Mouse (Mus musculus) spleen, adult 18-20 months (tissue): ENCODE results near the gene Rif1.

Experiments used
- DNase-seq, 2 experiments: peaks; one replicate each; pipeline ENCODE4 v3.0.0; 2022; ENCODE audit warnings: mixed read lengths in 2 of 2

Rif1 gene

GRCm38 (mm10) chr2:52072491-52073140, at the start of gene Rif1:
Gene Rif1, plus strand, starts transcription at chr2:52072832.
- DNase-seq, result peak; percentile 73 to 83

DNA sequence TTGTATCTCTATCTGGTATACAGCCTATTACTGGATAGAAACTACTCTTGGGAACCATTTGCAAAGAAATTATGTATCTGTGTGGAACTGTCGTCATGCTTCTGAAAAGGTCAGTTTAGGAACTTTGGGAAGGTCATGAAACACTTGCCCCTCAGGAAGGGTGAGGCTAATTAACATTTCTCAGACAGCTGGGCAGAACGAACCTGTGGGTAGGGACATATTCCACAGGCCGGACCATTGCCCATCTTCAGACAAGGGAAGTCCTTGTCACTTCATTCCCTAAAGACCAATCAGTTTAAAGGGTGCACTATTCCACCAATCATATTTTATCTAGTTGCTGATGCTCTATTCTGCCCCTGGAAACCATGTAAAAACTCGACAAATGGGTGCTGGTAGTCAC, 45.6 kb upstream of the Rif1 start:
- no peak for DNase-seq

GRCm38 (mm10) chr2:52029426-52029825, 43.2 kb upstream of the Rif1 start:
- no peak for DNase-seq

GRCm38 (mm10) chr2:52031491-52031890, 41.1 kb upstream of the Rif1 start:
- no peak for DNase-seq

- DNase-seq, result no peak
Measured at GRCm38 (mm10) chr2:52034601-52035000, 38.0 kb upstream of the Rif1 start.

DNA sequence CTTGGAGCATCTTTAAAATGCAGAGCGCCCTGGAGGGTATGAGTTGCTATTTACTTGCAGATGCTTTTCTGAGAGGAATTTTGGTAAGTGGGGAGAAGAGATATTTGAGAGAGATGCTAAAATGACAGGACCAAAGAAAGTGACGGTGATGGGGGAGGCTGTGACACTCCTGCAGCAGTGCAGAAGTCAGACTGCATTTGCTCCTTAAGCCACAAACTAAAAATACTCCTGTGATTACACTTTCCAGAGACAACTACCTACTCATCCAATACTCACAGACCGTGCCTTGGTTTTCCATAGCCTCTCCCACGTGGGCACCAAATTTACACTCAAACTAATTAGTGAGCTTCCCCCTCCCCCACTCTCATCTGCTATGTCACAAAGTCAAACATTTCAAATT, 37.5 kb upstream of the Rif1 start:
- no peak for DNase-seq

DNA sequence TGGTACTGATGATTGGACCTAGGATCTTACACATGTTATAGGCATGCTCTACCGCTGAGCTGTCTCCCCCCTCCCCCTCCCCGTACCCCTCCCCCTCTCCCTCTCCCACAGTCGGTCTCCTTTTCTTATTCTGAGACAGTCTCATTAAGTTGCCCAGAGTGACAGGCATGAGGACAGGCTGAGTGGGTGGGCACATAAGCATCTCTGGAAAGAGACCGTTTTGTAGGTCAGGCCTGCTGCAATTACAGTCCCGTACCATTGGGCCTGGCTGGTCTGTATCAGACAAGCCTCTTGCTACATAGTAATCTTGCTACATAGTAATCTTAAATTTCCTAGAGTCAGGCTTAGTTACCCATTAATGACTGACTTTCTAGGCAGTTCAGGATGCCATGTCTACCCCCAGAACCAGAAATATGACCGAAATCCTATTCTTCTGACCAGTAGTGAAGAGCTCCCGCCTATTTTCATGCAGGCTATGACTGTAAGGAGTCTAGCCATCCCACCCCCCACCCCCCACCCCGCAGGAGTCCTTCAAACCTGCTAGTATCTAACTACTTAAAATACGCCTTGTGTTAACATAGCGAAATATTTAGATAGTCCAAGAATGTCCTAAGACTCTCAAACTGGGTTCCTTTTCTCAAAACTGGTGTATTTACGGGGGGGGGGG, 35.6 kb upstream of the Rif1 start:
- no peak for DNase-seq

- peak in 1 of 2 experiments; percentile 1 for DNase-seq
Measured at GRCm38 (mm10) chr2:52037882-52038281, 34.8 kb upstream of the Rif1 start, which contains the start of gene Tnfaip6. Gene Tnfaip6, plus strand, starts transcription at chr2:52038009.

DNA sequence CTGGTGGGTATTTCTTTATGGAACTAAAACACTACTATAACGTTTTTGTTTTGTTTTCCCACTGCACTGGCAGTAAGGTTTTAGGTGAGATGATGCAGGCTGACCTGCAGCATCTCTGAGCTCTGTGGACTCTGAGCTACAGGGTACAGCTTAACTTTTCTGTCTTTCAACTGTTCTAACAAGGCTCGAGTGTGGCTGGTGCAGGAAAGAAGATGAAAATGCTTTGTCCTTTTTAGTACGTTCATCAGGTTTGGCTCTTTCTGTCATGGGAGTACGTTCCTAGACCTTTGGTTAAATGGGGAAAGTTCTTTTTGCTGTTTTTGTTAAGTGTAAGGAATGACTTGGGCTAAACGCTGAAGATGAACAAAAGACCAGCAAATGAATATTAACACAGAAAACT, 34.1 kb upstream of the Rif1 start:
- no peak for DNase-seq

DNA sequence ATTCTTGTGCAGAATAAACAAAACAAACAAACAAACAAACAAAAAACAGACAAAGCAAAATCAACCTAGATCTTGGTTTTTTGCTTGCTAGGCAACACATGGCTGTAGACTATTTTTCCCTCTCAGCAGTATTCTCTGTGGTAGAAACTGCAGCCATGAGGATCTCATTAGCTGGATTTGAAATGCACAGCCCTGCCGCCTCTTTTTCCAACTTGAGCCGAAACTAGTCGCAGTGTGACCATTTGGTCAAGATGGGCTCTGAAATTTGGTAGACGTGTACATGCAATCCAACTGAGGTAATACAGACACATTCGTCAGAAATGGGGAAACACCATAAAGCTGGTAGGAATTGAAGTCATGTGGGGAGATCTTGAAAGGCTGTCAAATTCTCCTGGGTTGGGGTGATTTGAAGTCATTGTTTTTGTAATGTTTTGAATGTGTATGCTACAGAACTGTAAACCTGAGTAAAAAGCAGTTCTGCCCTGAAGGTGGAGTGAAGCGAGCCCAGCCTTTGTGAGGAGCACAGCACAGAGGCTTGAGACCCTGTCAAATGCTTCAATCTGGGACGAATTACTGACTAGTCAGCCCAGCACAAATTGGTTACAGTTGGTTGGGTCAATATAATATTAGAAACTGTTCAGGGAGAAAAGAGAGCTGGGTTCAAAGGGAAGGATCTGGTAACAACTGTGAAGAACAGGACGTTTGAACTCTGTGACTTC, 33.4 kb upstream of the Rif1 start:
- DNase-seq, result no peak

- no peak for DNase-seq
Measured at GRCm38 (mm10) chr2:52042132-52042531, 30.5 kb upstream of the Rif1 start.

- no peak for DNase-seq
Measured at GRCm38 (mm10) chr2:52042714-52043113, 29.9 kb upstream of the Rif1 start.

- DNase-seq, result no peak
Measured at GRCm38 (mm10) chr2:52043485-52043884, 29.1 kb upstream of the Rif1 start.

DNA sequence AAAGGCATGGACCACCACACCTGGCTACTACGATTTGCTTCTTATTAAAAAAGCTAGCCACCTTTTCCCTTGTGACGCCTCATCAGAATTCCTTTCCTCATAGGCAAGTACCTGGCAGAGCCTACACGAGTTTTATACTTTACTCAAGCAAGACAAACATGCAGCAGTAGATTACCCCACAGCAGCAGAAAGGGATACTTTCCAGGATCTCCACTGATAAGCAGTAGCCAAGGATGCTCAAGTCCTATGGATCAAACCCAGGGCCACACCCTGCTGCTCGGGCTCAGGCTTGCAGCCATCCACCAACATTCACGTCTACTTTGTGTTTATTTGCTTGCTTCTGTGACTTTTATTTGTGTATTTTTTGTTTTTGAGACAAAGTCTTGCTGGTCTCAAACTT, 26.6 kb upstream of the Rif1 start:
- DNase-seq, result no peak

DNA sequence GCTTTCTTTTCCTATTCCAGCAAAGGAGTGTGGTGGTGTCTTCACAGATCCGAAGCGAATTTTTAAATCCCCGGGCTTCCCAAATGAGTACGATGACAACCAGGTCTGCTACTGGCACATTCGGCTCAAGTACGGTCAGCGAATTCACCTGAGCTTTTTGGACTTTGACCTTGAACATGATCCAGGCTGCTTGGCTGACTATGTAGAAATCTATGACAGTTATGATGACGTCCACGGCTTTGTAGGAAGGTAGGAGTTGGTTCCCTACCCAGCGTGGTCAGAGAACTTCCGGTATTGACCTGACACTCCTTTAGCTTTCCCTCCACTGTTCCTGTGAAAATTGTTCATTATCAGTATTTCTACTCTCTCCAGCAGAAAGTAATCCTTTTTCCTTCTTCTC, 21.8 kb upstream of the Rif1 start:
- DNase-seq, result no peak

DNA sequence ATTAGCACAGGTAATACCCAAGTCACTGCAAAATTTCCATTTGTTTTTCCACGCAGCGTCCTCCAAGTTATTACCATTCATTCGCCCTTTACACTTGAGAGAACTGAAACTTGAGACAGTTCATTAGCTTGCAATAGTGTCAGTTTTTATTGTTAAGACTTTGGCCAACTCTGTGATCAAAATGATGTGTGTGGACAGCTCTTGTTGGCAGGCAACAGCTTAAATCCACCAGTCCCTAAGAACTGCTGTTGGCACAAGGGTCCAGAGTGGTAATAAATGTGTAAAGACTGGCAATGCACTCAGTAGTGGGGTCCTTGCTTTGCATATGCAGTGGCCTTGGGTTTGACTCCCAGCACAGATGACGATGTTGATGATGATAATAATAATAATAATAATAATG, 20.3 kb upstream of the Rif1 start:
- DNase-seq, result no peak

- no peak for DNase-seq
Measured at GRCm38 (mm10) chr2:52053502-52053901, 19.1 kb upstream of the Rif1 start.

GRCm38 (mm10) chr2:52055616-52056015, 17.0 kb upstream of the Rif1 start:
- DNase-seq, result no peak

DNA sequence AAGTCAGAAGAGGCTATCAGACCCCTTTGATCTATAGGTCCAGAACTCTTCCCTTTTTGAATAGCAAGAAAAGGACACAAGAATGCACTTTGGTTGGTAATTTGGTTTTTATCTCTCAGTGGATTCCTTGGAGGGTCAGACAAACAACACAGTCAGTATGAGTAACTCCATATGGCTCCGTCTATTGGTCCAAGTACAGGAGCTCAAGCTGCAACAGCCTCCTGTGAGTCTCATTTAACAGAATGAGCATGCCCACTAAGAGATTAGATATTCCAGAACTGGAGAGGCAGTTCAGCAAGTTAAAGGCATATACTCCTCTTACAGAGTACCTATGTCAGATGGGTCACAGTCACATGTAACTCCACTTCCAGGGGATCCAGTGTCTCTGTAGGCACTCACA, 15.5 kb upstream of the Rif1 start:
- DNase-seq, result no peak

- DNase-seq, result no peak
Measured at GRCm38 (mm10) chr2:52057681-52058080, 15.0 kb upstream of the Rif1 start.

DNA sequence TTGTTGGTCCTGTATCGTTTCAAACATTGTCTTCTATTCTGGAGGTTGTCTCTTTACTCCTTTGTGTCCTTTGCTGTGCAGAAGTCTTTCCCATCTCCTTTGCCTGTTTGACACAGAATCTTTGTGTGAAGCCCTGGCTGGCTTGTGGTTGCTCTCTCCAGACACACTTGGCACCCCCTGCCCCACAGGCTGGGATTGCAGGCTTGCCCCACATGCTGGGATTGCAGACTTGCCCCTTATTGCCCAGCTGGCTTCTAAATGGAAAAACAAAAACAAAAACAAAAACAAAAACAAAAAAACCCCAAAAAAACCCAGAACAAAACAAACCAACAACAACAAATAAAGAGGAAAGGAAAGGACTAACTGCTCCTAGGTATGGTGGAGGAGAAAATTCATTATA, 4.0 kb upstream of the Rif1 start:
- no peak for DNase-seq

DNA sequence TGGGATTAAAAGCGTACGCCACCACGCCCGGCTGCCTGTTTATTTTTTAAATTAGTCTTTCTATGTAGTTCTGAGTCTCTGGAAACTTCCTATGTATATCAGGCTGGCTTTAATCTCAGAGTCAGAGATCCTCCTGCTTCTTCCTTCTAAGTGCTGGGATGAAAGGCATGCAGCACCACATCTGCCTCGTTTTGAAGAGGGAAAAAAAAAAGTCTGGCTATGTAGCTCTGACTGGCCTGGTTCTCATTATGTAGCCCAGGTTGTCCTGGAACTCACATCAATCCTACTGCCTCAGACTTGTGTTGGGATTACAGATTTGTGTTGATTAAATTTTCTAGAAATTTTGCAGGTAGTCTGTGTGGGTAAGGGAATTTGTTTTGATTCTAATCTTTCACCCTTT, 1.8 kb upstream of the Rif1 start:
- DNase-seq, result no peak

GRCm38 (mm10) chr2:52071241-52071991, 1.2 kb upstream of the Rif1 start:
- no peak for DNase-seq
